Mouse (Mus musculus) embryonic facial prominence, embryonic 11.5 days (tissue): ENCODE results near the gene Kcnip4. TPM values are rescaled to one million over a fixed set of nuclear protein-coding genes. Genes with fewer than 3 reads are reported as not detected.

Experiments
- ATAC-seq: fragments of 200-750 bp; cut with Nextera tagmentation; replicated peaks from 2 replicates; pipeline ENCODE4 v1.8.0; 2017; ENCODE audit warnings: low read depth; ENCODE audit not compliant: insufficient number of reproducible peaks, low FRiP score, low TSS enrichment
- DNase-seq: peaks from one replicate; pipeline ENCODE4 v3.0.0-alpha.2; 2015; ENCODE audit warnings: low spot score
- H3K27ac ChIP-seq: fragments of 300-500 bp; sonication (generic); replicated peaks from 2 replicates; pipeline ENCODE4 v1.5.1; 2014; ENCODE audit warnings: mild to moderate bottlenecking, low read depth, low read length, control low read depth
- H3K27me3 ChIP-seq: fragments of 300-500 bp; sonication (generic); 2 replicates; pipeline ENCODE4 v1.6.1; 2014; ENCODE audit warnings: mild to moderate bottlenecking, low read length, moderate library complexity, mixed read lengths; ENCODE audit not compliant: control insufficient read depth, insufficient read depth
- H3K36me3 ChIP-seq: fragments of 300-500 bp; sonication (generic); replicated peaks from 2 replicates; pipeline ENCODE4 v1.6.1; 2014; ENCODE audit warnings: low read depth, mild to moderate bottlenecking, low read length, moderate library complexity, mixed read lengths; ENCODE audit not compliant: control insufficient read depth, insufficient read depth
- H3K4me1 ChIP-seq: fragments of 300-500 bp; sonication (generic); 2 replicates; pipeline ENCODE4 v1.6.1; 2014; ENCODE audit warnings: low read length, mixed read lengths; ENCODE audit not compliant: control insufficient read depth, insufficient read depth
- H3K4me2 ChIP-seq: fragments of 300-500 bp; sonication (generic); 2 replicates; pipeline ENCODE4 v1.6.1; 2014; ENCODE audit warnings: low read depth, mild to moderate bottlenecking, control low read depth, low read length, moderate library complexity
- H3K4me3 ChIP-seq: fragments of 300-500 bp; sonication (generic); 2 replicates; pipeline ENCODE4 v1.5.1; 2014; ENCODE audit warnings: low read depth, low read length, control low read depth
- H3K9ac ChIP-seq: fragments of 300-500 bp; sonication (generic); replicated peaks from 2 replicates; pipeline ENCODE4 v1.6.1; 2014; ENCODE audit warnings: mild to moderate bottlenecking, control low read depth, low read length
- H3K9me3 ChIP-seq: fragments of 300-500 bp; sonication (generic); replicated peaks from 2 replicates; pipeline ENCODE4 v1.6.1; 2016; ENCODE audit warnings: mild to moderate bottlenecking, low read length, inconsistent platforms, mixed read lengths; ENCODE audit not compliant: control insufficient read depth
- WGBS: fragments of 180-500 bp; shearing (Covaris S2); extraction: QIAGEN DNeasy Blood & Tissue Kit; methylation state at CpG from one replicate; pipeline ENCODE4 v1.1.7; 2014; 5-methylcytosine and 5-hydroxymethylcytosine counted together
- polyA plus RNA-seq: library from polyadenylated mRNA; unstranded; fragments of >200 nt; fragmentation: Nextera tagmentation; extraction: Ambion mirVana; gene quantifications from 2 replicates; pipeline ENCODE4 v1.2.1, GENCODE M21; 2014

Kcnip4 gene
- polyA plus RNA-seq, result 1.9 and 2.9 TPM in 2 replicates

DNA sequence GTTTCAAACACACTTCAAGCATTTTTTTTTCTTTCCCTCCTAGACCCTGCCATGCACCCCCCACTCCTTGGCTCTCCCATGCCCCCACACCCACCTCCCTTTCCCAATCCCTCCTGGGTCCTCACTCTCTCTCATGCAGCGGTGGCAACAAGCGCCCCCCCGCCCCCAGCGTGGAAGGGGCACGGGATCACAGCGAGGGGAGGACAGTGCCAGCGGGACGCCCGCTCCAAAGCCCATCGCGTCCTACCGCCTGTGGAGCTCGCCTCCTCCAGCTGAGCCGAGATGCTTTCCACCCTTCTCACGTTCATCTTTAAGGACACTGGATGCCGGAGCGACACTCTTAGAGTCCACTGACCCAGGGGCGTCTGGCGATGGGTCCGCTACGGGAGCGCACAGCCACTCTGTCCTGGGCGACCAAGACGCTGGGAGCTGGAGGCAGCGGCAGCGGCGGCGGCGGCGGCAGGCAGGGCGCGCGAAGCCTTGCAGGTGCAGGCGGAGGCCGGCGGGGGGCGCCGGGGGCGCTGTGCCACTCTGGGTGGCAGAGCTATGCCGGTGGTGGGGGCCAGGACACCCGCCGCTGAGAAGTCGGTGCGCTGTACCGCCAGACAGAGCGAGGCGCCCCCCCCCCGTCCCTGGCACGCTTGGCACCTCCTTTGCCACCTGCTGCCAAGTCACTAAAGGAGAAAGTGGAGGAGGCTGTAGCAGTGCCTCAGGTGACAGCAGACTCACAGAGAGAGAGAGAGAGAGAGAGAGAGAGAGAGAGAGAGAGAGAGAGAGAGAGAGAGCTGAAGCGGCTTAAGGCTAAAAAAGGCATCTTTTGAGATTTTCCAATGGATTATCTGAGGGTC lies at the start of gene Kcnip4:
TSS of gene Kcnip4 (minus strand) at position 514 of the 848 bp plus-strand sequence.
- 3% methylated on average over 48 of the region's 50 CpGs for WGBS
- peaks cover 13% of the 10 kb centered on the region for H3K27me3 ChIP-seq
- peak within 1 kb of the TSS; percentile 46 for H3K9ac ChIP-seq
- DNase-seq (peak; percentile 53), ATAC-seq (peak; percentile 79)
- H3K4me3 ChIP-seq, result peak within 1 kb of the TSS; percentile 50
- peak within 1 kb of the TSS; percentile 92 for H3K4me2 ChIP-seq
- no peaks in the 10 kb centered on the region for H3K36me3 ChIP-seq
- no peaks in the 10 kb centered on the region for H3K9me3 ChIP-seq
- no peak within 1 kb of the TSS for H3K27ac ChIP-seq
- H3K4me1 ChIP-seq, result no peaks in the 10 kb centered on the region

DNA sequence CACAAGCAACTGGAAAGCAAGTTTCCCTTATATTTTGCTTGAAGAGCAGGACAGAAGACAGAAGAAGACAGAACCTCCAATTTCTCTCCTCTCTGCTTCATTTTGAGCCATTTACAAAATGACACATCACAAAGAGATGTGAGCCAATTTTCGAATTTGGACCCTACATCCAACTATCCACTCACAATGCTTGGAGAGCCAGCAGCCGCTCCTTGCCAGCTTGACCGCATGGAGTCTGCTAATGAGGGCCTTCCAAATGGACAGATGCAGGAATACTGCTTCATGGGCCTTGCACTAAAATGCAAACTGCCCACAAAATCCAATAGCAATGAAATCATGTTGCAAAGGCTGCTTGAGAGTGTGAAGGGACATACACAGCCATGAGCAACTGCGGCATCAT lies 47.2 kb upstream of the Kcnip4 start:
- Histone ChIP-seq H3K9me3 (no peaks in the 10 kb centered on the region), H3K4me1 (no peaks in the 10 kb centered on the region), H3K27me3 (no peaks in the 10 kb centered on the region), H3K4me2 (no peak overlapping the region), H3K9ac (no peak overlapping the region), H3K27ac (no peak overlapping the region), H3K4me3 (no peak overlapping the region), H3K36me3 (no peaks in the 10 kb centered on the region)
- DNase-seq (no peak), ATAC-seq (no peak)
- 87% methylated on average over 4 of the region's 4 CpGs for WGBS

DNA sequence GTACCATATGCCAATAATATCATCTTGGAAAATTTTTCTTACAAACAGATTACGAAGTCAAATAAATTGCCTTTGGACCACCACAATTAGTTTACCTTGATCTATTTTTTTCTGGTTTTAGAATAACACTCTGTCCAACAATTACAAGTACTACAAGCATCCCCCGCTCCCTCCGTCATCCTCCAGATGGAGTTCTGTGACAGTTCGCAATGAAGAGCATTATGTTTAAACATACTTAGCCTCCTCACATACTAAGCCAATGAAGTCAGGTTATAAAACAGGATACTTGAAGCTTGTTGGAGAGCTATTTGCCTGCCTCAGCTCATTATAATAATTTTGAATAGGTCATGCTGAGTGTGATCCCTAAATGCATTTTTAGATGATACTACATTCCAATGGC lies 39.0 kb upstream of the Kcnip4 start:
- H3K4me2 ChIP-seq, result no peak overlapping the region
- no peak for ATAC-seq
- H3K4me1 ChIP-seq, result no peaks in the 10 kb centered on the region
- no peaks in the 10 kb centered on the region for H3K36me3 ChIP-seq
- H3K4me3 ChIP-seq, result no peak overlapping the region
- no peak overlapping the region for H3K9ac ChIP-seq
- no peak for DNase-seq
- no peaks in the 10 kb centered on the region for H3K27me3 ChIP-seq
- WGBS, result 96% methylated on average over 4 of the region's 4 CpGs
- no peak overlapping the region for H3K27ac ChIP-seq
- no peaks in the 10 kb centered on the region for H3K9me3 ChIP-seq

DNA sequence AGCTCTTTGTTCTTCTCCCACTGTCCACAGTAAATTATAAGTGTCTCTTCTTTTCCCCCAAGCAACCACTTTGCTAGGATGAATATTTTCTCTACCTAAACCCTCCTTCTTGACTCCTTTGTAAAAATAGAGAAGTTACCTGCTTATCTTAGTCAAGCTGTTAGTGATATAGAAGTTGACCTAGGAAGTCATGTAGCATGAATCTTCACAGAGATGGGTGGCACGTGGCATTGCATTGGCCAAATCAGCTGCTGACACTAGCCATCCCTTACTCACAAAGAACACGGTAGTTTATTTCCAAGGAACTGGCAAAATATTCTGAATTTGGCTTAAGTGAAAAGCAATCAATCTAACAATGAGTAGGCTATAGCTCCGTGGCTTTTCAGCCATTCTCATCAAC lies 32.7 kb upstream of the Kcnip4 start:
- no peak overlapping the region for H3K9ac ChIP-seq
- no peaks in the 10 kb centered on the region for H3K36me3 ChIP-seq
- H3K4me2 ChIP-seq, result no peak overlapping the region
- H3K27me3 ChIP-seq, result no peaks in the 10 kb centered on the region
- WGBS, result 82% methylated on average over 3 of the region's 3 CpGs
- H3K9me3 ChIP-seq, result no peaks in the 10 kb centered on the region
- ATAC-seq, result no peak
- no peaks in the 10 kb centered on the region for H3K4me1 ChIP-seq
- no peak overlapping the region for H3K27ac ChIP-seq
- DNase-seq, result no peak
- H3K4me3 ChIP-seq, result no peak overlapping the region

DNA sequence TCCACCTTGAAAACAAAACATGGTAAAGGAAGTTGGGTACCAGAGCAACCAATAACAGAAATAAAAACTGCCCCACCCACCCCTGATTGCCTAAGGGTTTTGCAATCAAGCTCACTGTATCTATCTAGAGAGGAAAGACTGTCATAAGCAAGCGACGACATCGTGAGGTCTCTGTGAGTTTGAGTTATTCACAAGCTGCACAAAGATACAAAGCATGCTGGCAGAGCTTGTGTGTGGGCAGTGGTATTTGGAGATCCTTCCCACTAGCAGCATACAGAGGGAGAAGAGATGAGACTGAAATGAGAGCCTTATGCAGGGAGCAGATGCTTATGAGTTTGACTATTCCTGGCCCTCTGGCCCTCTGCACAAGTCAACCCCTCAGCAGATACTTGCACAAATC lies 23.2 kb upstream of the Kcnip4 start:
- no peaks in the 10 kb centered on the region for H3K36me3 ChIP-seq
- H3K27ac ChIP-seq, result no peak overlapping the region
- WGBS, result 83% methylated on average over 3 of the region's 3 CpGs
- no peaks in the 10 kb centered on the region for H3K27me3 ChIP-seq
- DNase-seq (no peak), ATAC-seq (no peak)
- H3K9me3 ChIP-seq, result no peaks in the 10 kb centered on the region
- H3K4me2 ChIP-seq, result no peak overlapping the region
- H3K4me1 ChIP-seq, result no peaks in the 10 kb centered on the region
- no peak overlapping the region for H3K9ac ChIP-seq
- H3K4me3 ChIP-seq, result no peak overlapping the region

DNA sequence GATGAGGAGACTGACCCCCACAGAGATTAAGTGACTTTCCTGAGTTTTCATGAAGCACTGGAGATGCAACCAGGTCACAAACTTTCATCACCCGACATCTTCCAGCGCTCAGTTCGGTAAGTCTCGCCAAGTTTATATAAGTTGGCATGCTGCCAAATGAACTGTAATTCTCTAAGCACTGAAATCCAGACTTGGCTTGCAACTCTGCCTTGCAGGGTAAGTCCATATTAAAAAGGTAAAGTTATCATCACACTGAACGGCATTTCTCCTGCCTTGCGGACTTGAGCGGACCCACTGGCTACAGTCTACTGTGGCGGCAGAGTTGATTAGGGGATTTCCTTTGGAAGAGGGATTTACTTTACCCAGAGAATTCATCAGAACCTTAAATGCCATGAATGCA lies 4.7 kb upstream of the Kcnip4 start:
- Histone ChIP-seq H3K4me1 (no peaks in the 10 kb centered on the region), H3K36me3 (no peaks in the 10 kb centered on the region), H3K27ac (no peak overlapping the region), H3K4me3 (no peak overlapping the region), H3K4me2 (no peak overlapping the region), H3K27me3 (peaks cover 8% of the 10 kb centered on the region; the same call in 1 of the 2 replicates), H3K9ac (no peak overlapping the region), H3K9me3 (no peaks in the 10 kb centered on the region)
- WGBS, result 85% methylated on average over 8 of the region's 8 CpGs
- DNase-seq, result no peak
- ATAC-seq, result no peak

DNA sequence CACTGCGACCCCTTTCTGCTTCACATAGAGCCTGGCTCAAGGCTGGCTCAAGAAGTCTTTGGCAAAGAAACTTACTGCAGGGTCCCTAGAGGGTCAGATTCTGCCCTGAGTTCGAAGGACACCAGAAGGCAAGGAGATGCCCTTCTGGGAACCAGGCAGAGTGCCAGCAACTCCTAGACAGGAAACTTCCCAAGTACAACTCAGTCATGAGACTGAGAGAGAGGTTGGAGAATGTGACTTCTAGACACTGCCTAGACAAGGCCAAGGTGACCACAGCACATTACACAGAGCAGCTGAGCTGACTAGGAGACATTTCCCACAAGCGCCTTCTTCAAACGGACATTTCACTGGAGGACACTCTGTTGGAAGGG lies 520 bp upstream of the Kcnip4 start:
- Histone ChIP-seq H3K4me2 (no peak overlapping the region; the same call in 1 of the 2 replicates), H3K27me3 (peaks cover 13% of the 10 kb centered on the region), H3K9me3 (no peaks in the 10 kb centered on the region), H3K9ac (no peak overlapping the region), H3K4me3 (no peak overlapping the region), H3K36me3 (no peaks in the 10 kb centered on the region), H3K4me1 (no peaks in the 10 kb centered on the region), H3K27ac (no peak overlapping the region)
- ATAC-seq, result no peak
- DNase-seq, result no peak
- WGBS, result 73% methylated on average over 4 of the region's 4 CpGs

DNA sequence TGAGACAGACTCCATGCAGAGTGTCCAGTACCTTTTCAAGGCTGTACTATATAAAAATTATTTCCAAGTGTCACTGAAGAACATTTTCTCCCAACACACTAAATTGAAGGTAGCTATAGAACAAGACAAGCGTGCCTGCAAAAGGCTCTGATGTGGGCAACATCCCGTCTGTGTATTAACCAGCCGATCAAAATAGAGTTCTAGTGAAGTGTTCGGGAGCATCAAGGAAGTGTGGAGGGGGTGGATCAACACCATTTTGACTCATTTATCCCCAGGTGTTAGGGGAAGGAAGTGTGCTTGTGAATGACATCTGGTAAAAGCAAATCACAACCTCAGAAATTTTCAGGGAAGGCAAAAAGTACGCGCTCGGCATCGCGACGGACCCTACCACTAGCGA lies 712 bp downstream of the Kcnip4 start:
- WGBS, result 5% methylated on average over 11 of the region's 11 CpGs
- no peaks in the 10 kb centered on the region for H3K36me3 ChIP-seq
- no peaks in the 10 kb centered on the region for H3K9me3 ChIP-seq
- peak overlapping the region; percentile 50 for H3K4me3 ChIP-seq
- peaks cover 13% of the 10 kb centered on the region for H3K27me3 ChIP-seq
- no peak overlapping the region for H3K27ac ChIP-seq
- DNase-seq (no peak), ATAC-seq (no peak)
- no peaks in the 10 kb centered on the region for H3K4me1 ChIP-seq
- H3K4me2 ChIP-seq, result peak overlapping the region; percentile 92
- H3K9ac ChIP-seq, result no peak overlapping the region
